Mouse (Mus musculus) forebrain, postnatal 0 days (tissue): ENCODE data around the gene Kxd1. TPM values are rescaled to one million over a fixed set of nuclear protein-coding genes. Genes with fewer than 3 reads are reported as not detected.
A peak's percentile ranks its signal among the peaks of the same experiment; 100 is the strongest.

ENCODE experiments used
- ATAC-seq: fragments of 200-750 bp; cut with Nextera tagmentation; 2 replicates; pipeline ENCODE4 v1.8.0; 2017; ENCODE audit warnings: mild to moderate bottlenecking, moderate library complexity
- DNase-seq: peaks from one replicate; pipeline ENCODE4 v3.0.0-alpha.2; 2015
- H3K27ac ChIP-seq: fragments of 300-500 bp; sonication (generic); 2 replicates; pipeline ENCODE4 v1.5.1; 2014; ENCODE audit warnings: low read depth, mild to moderate bottlenecking, antibody characterized with exemption, low read length, moderate library complexity, mixed read lengths
- H3K27me3 ChIP-seq: fragments of 300-500 bp; sonication (generic); 2 replicates; pipeline ENCODE4 v1.6.1; 2014; ENCODE audit warnings: mild to moderate bottlenecking, low read length, mixed read lengths; ENCODE audit not compliant: insufficient read depth
- H3K36me3 ChIP-seq: fragments of 300-500 bp; sonication (generic); 2 replicates; pipeline ENCODE4 v1.6.1; 2014; ENCODE audit warnings: mild to moderate bottlenecking, moderate library complexity; ENCODE audit not compliant: insufficient read depth
- H3K4me1 ChIP-seq: fragments of 300-500 bp; sonication (generic); 2 replicates; pipeline ENCODE4 v1.6.1; 2014; ENCODE audit warnings: antibody characterized with exemption; ENCODE audit not compliant: insufficient read depth
- H3K4me2 ChIP-seq: fragments of 300-500 bp; sonication (generic); 2 replicates; pipeline ENCODE4 v1.6.1; 2014; ENCODE audit warnings: low read depth, mild to moderate bottlenecking, moderate library complexity
- H3K4me3 ChIP-seq: fragments of 300-500 bp; sonication (generic); 2 replicates; pipeline ENCODE4 v1.5.1; 2014; ENCODE audit warnings: low read depth, low read length, mixed read lengths
- H3K9ac ChIP-seq: fragments of 300-500 bp; sonication (generic); 2 replicates; pipeline ENCODE4 v1.6.1; 2014; ENCODE audit warnings: mild to moderate bottlenecking
- H3K9me3 ChIP-seq: fragments of 300-500 bp; sonication (generic); 2 replicates; pipeline ENCODE4 v1.6.1; 2016; ENCODE audit warnings: low read length
- CTCF ChIP-seq: sonication (generic); IDR thresholded peaks from 2 replicates; pipeline ENCODE4 v1.5.1; 2016; ENCODE audit warnings: antibody characterized with exemption, control low read depth, low read depth
- WGBS: fragments of 180-500 bp; shearing (Covaris S2); extraction: QIAGEN DNeasy Blood & Tissue Kit; methylation state at CpG from one replicate; pipeline ENCODE4 v1.1.7; 2014; 5-methylcytosine and 5-hydroxymethylcytosine counted together
- polyA plus RNA-seq: library from polyadenylated mRNA; unstranded; fragments of >200 nt; fragmentation: Nextera tagmentation; extraction: Ambion mirVana; gene quantifications from 2 replicates; pipeline ENCODE4 v1.2.1, GENCODE M21; 2015
- total RNA-seq: library from RNA; depleted of rRNA; stranded (reverse); fragments of >200 nt; gene quantifications from 2 replicates; pipeline ENCODE4 v1.2.3, GENCODE M21; 2014

Gene Kxd1
- total and polyA plus RNA-seq, 2 experiments from 2014 or later, result 43.5 to 51.6 TPM

DNA sequence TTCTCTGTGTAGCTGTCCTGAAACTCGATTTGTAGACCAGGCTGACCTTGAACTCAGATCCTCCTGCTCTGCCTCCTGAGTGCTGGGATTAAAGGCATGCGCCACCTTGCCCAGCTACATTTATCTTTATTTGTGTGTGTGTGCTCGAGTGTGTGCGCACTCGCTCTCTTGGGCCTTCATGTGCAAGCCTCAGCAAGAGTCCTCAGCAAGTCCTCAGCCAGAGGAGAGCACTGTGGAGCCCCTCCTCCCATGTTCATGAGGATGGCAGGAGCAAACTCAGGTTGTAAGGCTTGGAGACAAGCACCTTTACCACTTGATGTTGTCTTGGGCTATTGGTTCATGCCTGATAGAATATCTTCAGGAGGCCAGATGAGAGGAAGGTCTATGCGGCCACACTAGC lies 20.0 kb upstream of the Kxd1 start:
- Histone ChIP-seq H3K27me3 (no peaks in the 10 kb centered on the region), H3K4me2 (no peak overlapping the region), H3K4me1 (no peaks in the 10 kb centered on the region), H3K4me3 (no peak overlapping the region), H3K9ac (no peak overlapping the region), H3K27ac (no peak overlapping the region), H3K9me3 (no peaks in the 10 kb centered on the region), H3K36me3 (0 out of 2 replicates have a peak, but pooled peaks cover 5% of the 10 kb centered on the region)
- no peak for TF ChIP-seq CTCF
- 96% methylated on average over 6 of the region's 6 CpGs for WGBS
- ATAC-seq (no peak), DNase-seq (no peak)

DNA sequence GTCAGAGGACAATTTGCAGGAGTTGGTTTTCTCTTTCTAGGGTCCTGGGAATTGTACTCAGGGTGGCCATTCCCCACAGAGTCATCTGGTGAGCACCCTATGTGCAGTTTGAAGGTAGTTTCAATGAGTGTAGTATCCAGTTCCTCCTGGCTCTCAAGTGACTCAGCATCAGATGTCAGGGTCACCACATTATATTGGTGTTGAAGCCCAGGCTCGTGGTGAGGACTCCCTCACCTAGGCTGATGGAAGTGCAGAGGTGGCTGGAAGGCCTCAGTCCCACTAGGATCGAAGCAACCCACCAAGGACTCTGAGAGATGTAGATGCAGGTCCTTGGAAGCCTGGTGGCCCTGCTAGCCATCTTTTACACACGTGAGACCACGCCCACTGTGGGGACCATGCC lies 18.7 kb upstream of the Kxd1 start:
- ATAC-seq (no peak), DNase-seq (no peak)
- H3K9ac ChIP-seq, result no peak overlapping the region
- H3K4me2 ChIP-seq, result no peak overlapping the region
- H3K9me3 ChIP-seq, result no peaks in the 10 kb centered on the region
- no peak for TF ChIP-seq CTCF
- H3K27me3 ChIP-seq, result no peaks in the 10 kb centered on the region
- no peak overlapping the region for H3K4me3 ChIP-seq
- no peak overlapping the region for H3K27ac ChIP-seq
- no peaks in the 10 kb centered on the region for H3K4me1 ChIP-seq
- 90% methylated on average over 4 of the region's 4 CpGs for WGBS
- 0 out of 2 replicates have a peak, but pooled peaks cover 5% of the 10 kb centered on the region for H3K36me3 ChIP-seq

DNA sequence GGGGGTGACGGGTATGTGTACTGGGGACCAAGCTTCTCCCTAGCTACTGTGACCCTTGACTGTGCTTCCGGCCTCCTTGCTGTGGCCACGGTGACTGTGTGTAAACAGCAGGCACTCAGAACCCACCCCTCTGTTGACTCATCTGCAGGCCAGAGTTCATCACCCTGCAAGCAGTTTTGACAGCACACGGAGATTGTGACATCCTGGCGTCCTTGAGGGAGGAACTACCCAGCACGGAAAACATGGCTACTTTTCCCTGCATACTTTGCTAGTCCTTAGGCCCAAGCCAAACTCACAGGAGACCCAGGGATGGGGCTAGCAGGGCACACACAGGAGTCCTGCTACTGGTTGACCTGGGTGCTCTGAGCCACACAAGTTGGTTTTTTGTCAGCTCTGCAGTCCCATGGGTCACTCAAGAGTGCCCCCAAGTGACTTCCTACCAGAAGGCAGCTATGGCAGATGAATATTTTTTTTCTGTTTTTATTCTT lies 16.5 kb upstream of the Kxd1 start:
- H3K9ac ChIP-seq, result no peak overlapping the region
- H3K4me3 ChIP-seq, result no peak overlapping the region
- ATAC-seq (no peak), DNase-seq (no peak)
- no peak overlapping the region for H3K4me2 ChIP-seq
- peaks cover 11% of the 10 kb centered on the region; the same call in 1 of the 2 replicates for H3K4me1 ChIP-seq
- no peaks in the 10 kb centered on the region for H3K9me3 ChIP-seq
- TF ChIP-seq CTCF, result peak; percentile 33; the same call in 1 of the 2 replicates
- H3K27me3 ChIP-seq, result no peaks in the 10 kb centered on the region
- H3K36me3 ChIP-seq, result 0 out of 2 replicates have a peak, but pooled peaks cover 5% of the 10 kb centered on the region
- H3K27ac ChIP-seq, result no peak overlapping the region
- WGBS, result 78% methylated on average over 6 of the region's 6 CpGs

DNA sequence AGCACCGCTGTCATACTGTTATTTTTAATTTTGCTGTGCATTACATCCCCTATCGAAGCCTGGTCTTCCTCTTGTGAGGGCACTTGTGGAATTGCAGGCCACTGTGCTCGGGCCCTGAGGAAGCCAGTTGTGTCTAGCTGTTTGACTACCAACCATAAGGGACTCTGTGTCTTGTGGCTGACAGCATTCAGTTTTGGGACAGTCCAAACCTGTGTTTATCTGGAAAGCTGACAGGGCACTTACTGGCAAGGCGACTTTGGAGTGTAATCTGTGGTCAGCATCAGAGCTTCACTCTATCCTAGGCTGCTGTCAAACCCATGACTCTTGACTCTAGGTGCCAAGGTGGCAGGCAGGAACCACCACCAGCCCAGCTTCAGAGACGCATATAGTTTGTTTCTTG lies 13.3 kb upstream of the Kxd1 start:
- no peak for DNase-seq
- WGBS, result 82% methylated on average over 5 of the region's 5 CpGs
- no peak for TF ChIP-seq CTCF
- Histone ChIP-seq H3K9me3 (no peaks in the 10 kb centered on the region), H3K4me1 (peaks cover 11% of the 10 kb centered on the region; the same call in 1 of the 2 replicates), H3K4me3 (no peak overlapping the region), H3K27me3 (no peaks in the 10 kb centered on the region), H3K4me2 (peak overlapping the region; percentile 93), H3K27ac (no peak overlapping the region), H3K9ac (no peak overlapping the region), H3K36me3 (peaks cover 15% of the 10 kb centered on the region; the same call in 1 of the 2 replicates)
- no peak for ATAC-seq

DNA sequence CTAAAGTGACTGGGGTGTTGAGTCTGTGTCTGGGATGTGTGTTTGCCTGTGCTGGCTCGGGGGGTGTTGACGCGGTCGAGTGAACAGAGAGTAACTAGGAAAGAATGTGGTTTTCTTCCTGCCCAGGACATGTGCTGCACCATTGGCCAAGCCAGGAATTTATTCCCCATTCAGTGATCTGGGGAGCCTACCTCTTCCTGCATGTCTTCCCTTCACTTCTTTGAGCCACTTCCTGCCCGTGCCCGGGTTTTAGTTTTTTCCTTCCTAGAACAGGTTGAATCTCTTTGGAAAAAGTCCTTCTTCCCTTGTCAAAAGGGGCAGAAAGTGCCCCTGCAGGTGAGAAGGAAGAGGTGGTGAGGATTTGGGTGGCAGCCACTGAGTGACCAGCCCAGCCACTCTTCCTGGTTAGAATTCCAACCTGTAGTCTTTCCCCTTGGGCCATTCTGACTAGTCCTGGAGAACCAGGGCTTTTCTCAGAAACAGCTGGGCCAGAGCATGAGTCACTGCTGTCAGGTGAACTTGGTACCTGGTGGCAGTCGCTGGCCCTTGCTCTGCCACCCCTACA lies 12.8 kb upstream of the Kxd1 start:
- no peak for TF ChIP-seq CTCF
- ATAC-seq (no peak), DNase-seq (no peak)
- WGBS, result 50% methylated on average over 7 of the region's 7 CpGs
- H3K27ac ChIP-seq, result no peak overlapping the region
- H3K4me2 ChIP-seq, result peak overlapping the region; percentile 93
- peak overlapping the region; percentile 84 for H3K9ac ChIP-seq
- H3K27me3 ChIP-seq, result no peaks in the 10 kb centered on the region
- H3K36me3 ChIP-seq, result peaks cover 15% of the 10 kb centered on the region; the same call in 1 of the 2 replicates
- H3K4me3 ChIP-seq, result peak overlapping the region; percentile 90
- H3K4me1 ChIP-seq, result peaks cover 11% of the 10 kb centered on the region; the same call in 1 of the 2 replicates
- no peaks in the 10 kb centered on the region for H3K9me3 ChIP-seq

DNA sequence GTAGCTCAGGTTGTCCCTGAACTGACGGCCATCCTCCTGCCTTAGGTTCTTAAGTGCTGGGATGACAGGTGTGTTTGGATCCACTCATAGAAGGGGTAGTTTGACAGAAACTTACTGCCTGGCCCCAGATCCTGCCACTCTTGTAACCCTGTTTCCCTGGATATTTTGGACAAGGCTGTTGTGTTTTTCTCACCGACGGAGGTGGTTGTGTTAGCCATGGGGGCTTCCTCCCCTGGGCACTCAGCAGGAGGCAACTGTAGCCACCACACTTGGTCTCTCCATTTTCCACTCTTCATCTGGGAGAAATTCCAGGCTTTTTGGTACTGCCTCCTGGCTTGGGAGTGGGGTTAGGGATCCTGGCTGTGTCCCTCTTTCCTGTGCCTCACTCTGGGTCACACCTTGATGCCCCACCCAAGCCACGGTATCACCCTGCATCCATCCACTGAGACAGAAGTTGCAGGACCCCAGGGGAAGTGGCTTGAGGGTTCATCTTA lies 12.3 kb upstream of the Kxd1 start:
- Histone ChIP-seq H3K4me2 (peak overlapping the region; percentile 93), H3K36me3 (peaks cover 20% of the 10 kb centered on the region), H3K4me1 (peaks cover 11% of the 10 kb centered on the region; the same call in 1 of the 2 replicates), H3K4me3 (peak overlapping the region; percentile 90), H3K27ac (peak overlapping the region; percentile 91; the same call in 1 of the 2 replicates), H3K9me3 (no peaks in the 10 kb centered on the region), H3K9ac (peak overlapping the region; percentile 84), H3K27me3 (no peaks in the 10 kb centered on the region)
- DNase-seq, result no peak
- no peak for ATAC-seq
- 16% methylated on average over 4 of the region's 4 CpGs for WGBS
- no peak for TF ChIP-seq CTCF

DNA sequence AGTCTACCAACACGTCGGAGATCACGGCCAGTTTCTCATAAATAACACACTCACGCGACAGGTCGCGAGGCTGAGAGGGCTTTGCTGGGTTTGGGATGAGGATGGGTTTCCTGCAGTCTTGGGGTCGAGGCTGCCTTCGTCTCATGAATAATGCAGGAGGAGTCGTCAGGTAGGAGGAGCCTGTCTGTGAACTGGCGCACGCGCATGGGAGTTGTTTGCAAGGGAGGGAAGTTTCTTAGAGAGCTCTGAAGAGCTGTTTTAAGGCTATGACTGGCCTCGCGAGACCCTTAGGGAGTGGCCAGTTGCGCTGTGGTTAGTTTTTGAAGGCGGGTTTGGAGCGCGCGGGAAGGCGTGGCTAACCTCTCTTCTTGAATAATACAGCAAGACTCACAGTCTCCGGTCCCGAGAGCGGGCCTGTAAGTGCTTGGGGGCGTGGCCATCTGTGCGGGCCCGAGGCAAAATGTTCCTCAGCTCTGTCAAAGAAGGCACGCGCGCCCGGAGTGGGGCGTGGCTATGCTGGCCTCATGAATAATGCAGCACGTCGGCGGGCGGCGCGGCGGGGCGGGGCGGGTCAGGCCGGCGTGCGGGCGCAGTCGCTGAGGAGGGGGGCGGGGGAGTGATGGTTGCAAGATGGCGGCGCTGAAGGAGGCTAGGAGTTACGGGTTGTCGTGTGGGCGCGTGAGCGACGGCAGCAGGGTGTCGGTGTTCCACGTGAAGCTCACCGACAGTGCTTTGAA lies 11.5 kb upstream of the Kxd1 start, which contains the start of gene Ell:
Gene Ell, plus strand, starts transcription at position 381 of the 737 bp plus-strand sequence.
- Histone ChIP-seq H3K4me1 (peaks cover 11% of the 10 kb centered on the region; the same call in 1 of the 2 replicates), H3K9me3 (no peaks in the 10 kb centered on the region), H3K4me2 (peak within 1 kb of the TSS; percentile 93), H3K27me3 (no peaks in the 10 kb centered on the region), H3K27ac (peak within 1 kb of the TSS; percentile 91), H3K9ac (peak within 1 kb of the TSS; percentile 84), H3K36me3 (peaks cover 28% of the 10 kb centered on the region), H3K4me3 (peak within 1 kb of the TSS; percentile 90)
- no peak for TF ChIP-seq CTCF
- WGBS, result under 1% methylated on average over 53 of the region's 58 CpGs
- ATAC-seq (peak; percentile 91), DNase-seq (peak; percentile 99)
